Mouse (Mus musculus): ENCODE measurements around the gene Igf1r.

DNA sequence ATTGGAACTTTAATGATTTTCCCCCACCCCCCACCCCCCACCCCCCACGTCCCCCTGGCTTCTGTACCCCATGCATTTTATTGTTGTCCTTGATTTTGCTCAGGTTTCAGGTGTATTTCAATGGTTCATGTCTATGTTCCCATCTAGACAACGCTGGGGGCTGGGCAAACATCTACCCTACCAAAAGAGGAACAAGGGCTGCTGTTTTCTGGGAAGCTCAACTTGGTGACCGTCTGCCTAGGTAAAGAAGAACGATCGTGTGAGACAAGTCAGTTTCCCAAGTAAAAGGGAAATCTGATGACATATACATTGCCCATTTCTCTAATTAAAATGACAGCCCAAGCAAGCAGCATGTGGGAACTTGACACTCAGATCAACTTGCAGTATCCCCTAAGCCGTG, 107.1 kb downstream of the Igf1r start:
- TF ChIP-seq CTCF (IDR thresholded peaks at IDR 0.05) (no peak), EP300 (IDR thresholded peaks at IDR 0.05) (no peak)
